Mouse (Mus musculus) limb, embryonic 14.5 days (tissue): ENCODE data around the gene Fgfr2. TPM values are rescaled to one million over a fixed set of nuclear protein-coding genes. Genes with fewer than 3 reads are reported as not detected.

Source experiments
- ATAC-seq: fragments of 200-750 bp; cut with Nextera tagmentation; 2 replicates; pipeline ENCODE4 v1.8.0; 2017; ENCODE audit warnings: low read depth, moderate number of reproducible peaks, moderate TSS enrichment; ENCODE audit not compliant: low FRiP score
- DNase-seq: peaks from one replicate; pipeline ENCODE4 v3.0.0-alpha.2; 2015; ENCODE audit warnings: low spot score
- H3K27ac ChIP-seq: fragments of 300-500 bp; sonication (generic); replicated peaks from 2 replicates; pipeline ENCODE4 v1.5.1; 2014; ENCODE audit warnings: low read depth, mild to moderate bottlenecking, low read length, moderate library complexity, mixed read lengths
- H3K27me3 ChIP-seq: fragments of 300-500 bp; sonication (generic); 2 replicates; pipeline ENCODE4 v1.6.1; 2014; ENCODE audit warnings: low read length, mixed read lengths; ENCODE audit not compliant: control insufficient read depth, insufficient read depth
- H3K36me3 ChIP-seq: fragments of 300-500 bp; sonication (generic); 2 replicates; pipeline ENCODE4 v1.6.1; 2014; ENCODE audit warnings: mild to moderate bottlenecking, low read length, moderate library complexity, mixed read lengths; ENCODE audit not compliant: control insufficient read depth, insufficient read depth
- H3K4me1 ChIP-seq: fragments of 300-500 bp; sonication (generic); 2 replicates; pipeline ENCODE4 v1.6.1; 2014; ENCODE audit warnings: antibody characterized with exemption, low read length, mixed read lengths; ENCODE audit not compliant: control insufficient read depth, insufficient read depth
- H3K4me2 ChIP-seq: fragments of 300-500 bp; sonication (generic); replicated peaks from 2 replicates; pipeline ENCODE4 v1.6.1; 2014; ENCODE audit warnings: low read depth, mild to moderate bottlenecking, low read length, moderate library complexity; ENCODE audit not compliant: severe bottlenecking
- H3K4me3 ChIP-seq: fragments of 300-500 bp; sonication (generic); replicated peaks from 2 replicates; pipeline ENCODE4 v1.5.1; 2014; ENCODE audit warnings: low read length
- H3K9ac ChIP-seq: fragments of 300-500 bp; sonication (generic); 2 replicates; pipeline ENCODE4 v1.6.1; 2014; ENCODE audit warnings: mild to moderate bottlenecking, low read depth, low read length, moderate library complexity; ENCODE audit not compliant: severe bottlenecking
- H3K9me3 ChIP-seq: fragments of 300-500 bp; sonication (generic); 2 replicates; pipeline ENCODE4 v1.6.1; 2016; ENCODE audit warnings: low read length; ENCODE audit not compliant: control insufficient read depth
- POLR2A ChIP-seq: fragments of 200-500 bp; IDR thresholded peaks from 2 replicates; pipeline ENCODE4 v1.8.0; 2012; ENCODE audit warnings: inconsistent platforms, mild to moderate bottlenecking, moderate library complexity, borderline replicate concordance; ENCODE audit not compliant: insufficient read depth, insufficient read length; ENCODE audit errors: extremely low read depth
- WGBS: fragments of 180-500 bp; shearing (Covaris S2); extraction: QIAGEN DNeasy Blood & Tissue Kit; methylation state at CpG from one replicate; pipeline ENCODE4 v1.1.7; 2014; 5-methylcytosine and 5-hydroxymethylcytosine counted together
- polyA plus RNA-seq, 2 experiments: library from polyadenylated mRNA; depleted of rRNA in 1 of 2; stranded (reverse) in 1 of 2; unstranded in 1 of 2; fragments of >200 nt; fragmentation: Nextera tagmentation in 1 of 2; extraction: Ambion mirVana in 1 of 2; gene quantifications; 2 replicates each; pipeline versions ENCODE4 v1.2.1 to v1.2.3; 2012 to 2014

Gene Fgfr2
- polyA plus RNA-seq, 2 experiments = 131 to 133 TPM

GRCm38 (mm10) chr7:130969076-130969475, 2154.1 kb downstream of the Fgfr2 start:
- Histone ChIP-seq H3K4me2 (no peak overlapping the region), H3K4me3 (no peak overlapping the region), H3K27ac (peak overlapping the region; percentile 70), H3K9me3 (no peaks in the 10 kb centered on the region), H3K36me3 (peaks cover 7% of the 10 kb centered on the region; the same call in 1 of the 2 replicates), H3K27me3 (no peaks in the 10 kb centered on the region), H3K4me1 (peaks cover 52% of the 10 kb centered on the region), H3K9ac (no peak overlapping the region)
- peak; percentile 39 for DNase-seq
- no peak for ATAC-seq
- WGBS = 69% methylated on average over 5 of the region's 5 CpGs
- TF ChIP-seq POLR2A = no peak

- H3K4me2 ChIP-seq = no peak overlapping the region
- H3K27me3 ChIP-seq = no peaks in the 10 kb centered on the region
- no peak for ATAC-seq
- no peak for DNase-seq
- no peak overlapping the region for H3K4me3 ChIP-seq
- peaks cover 52% of the 10 kb centered on the region for H3K4me1 ChIP-seq
- peak overlapping the region; percentile 70 for H3K27ac ChIP-seq
- peaks cover 7% of the 10 kb centered on the region; the same call in 1 of the 2 replicates for H3K36me3 ChIP-seq
- no peaks in the 10 kb centered on the region for H3K9me3 ChIP-seq
- TF ChIP-seq POLR2A = no peak
- H3K9ac ChIP-seq = no peak overlapping the region
- WGBS = 61% methylated on average over 7 of the region's 7 CpGs
Measured at GRCm38 (mm10) chr7:130968537-130968936, 2154.6 kb downstream of the Fgfr2 start.

- no peak for ATAC-seq
- Histone ChIP-seq H3K9me3 (no peaks in the 10 kb centered on the region), H3K4me3 (no peak overlapping the region), H3K27ac (no peak overlapping the region), H3K4me2 (no peak overlapping the region), H3K27me3 (no peaks in the 10 kb centered on the region), H3K4me1 (peaks cover 52% of the 10 kb centered on the region), H3K36me3 (peaks cover 7% of the 10 kb centered on the region; the same call in 1 of the 2 replicates), H3K9ac (no peak overlapping the region)
- no peak for DNase-seq
- no peak for TF ChIP-seq POLR2A
- WGBS = 86% methylated on average over 6 of the region's 6 CpGs
Measured at GRCm38 (mm10) chr7:130967901-130968300, 2155.2 kb downstream of the Fgfr2 start.

GRCm38 (mm10) chr7:130966876-130967275, 2156.3 kb downstream of the Fgfr2 start:
- Histone ChIP-seq H3K9ac (no peak overlapping the region), H3K4me3 (no peak overlapping the region), H3K27me3 (no peaks in the 10 kb centered on the region), H3K4me1 (peaks cover 49% of the 10 kb centered on the region), H3K9me3 (no peaks in the 10 kb centered on the region), H3K4me2 (0 out of 2 replicates have a peak overlapping the region, but pooled peaks have one; percentile 19), H3K27ac (peak overlapping the region; percentile 69), H3K36me3 (peaks cover 7% of the 10 kb centered on the region; the same call in 1 of the 2 replicates)
- DNase-seq (no peak), ATAC-seq (no peak)
- TF ChIP-seq POLR2A = no peak
- WGBS = 59% methylated on average over 6 of the region's 6 CpGs

GRCm38 (mm10) chr7:130966451-130966850, 2156.7 kb downstream of the Fgfr2 start:
- TF ChIP-seq POLR2A = no peak
- no peak overlapping the region for H3K4me3 ChIP-seq
- DNase-seq (peak; percentile 67), ATAC-seq (peak; percentile 45; the same call in 1 of the 2 replicates)
- peaks cover 7% of the 10 kb centered on the region; the same call in 1 of the 2 replicates for H3K36me3 ChIP-seq
- H3K4me1 ChIP-seq = peaks cover 49% of the 10 kb centered on the region
- H3K9ac ChIP-seq = no peak overlapping the region
- H3K27me3 ChIP-seq = no peaks in the 10 kb centered on the region
- 32% methylated on average over 5 of the region's 5 CpGs for WGBS
- H3K4me2 ChIP-seq = 0 out of 2 replicates have a peak overlapping the region, but pooled peaks have one; percentile 19
- no peaks in the 10 kb centered on the region for H3K9me3 ChIP-seq
- peak overlapping the region; percentile 69 for H3K27ac ChIP-seq
